Mouse (Mus musculus): ENCODE data around the gene Stra8. TPM values are rescaled to one million over a fixed set of nuclear protein-coding genes. Genes with fewer than 3 reads are reported as not detected.

Gene Stra8
- polyA plus RNA-seq, 1 experiment from 2014 or later: not detected

GRCm38 (mm10) chr6:34887131-34887850, 32.7 kb upstream of the Stra8 start:
- 94% methylated on average over 6 of the region's 6 CpGs for WGBS (ENCODE audit: missing documents)
- Histone ChIP-seq H3K27ac (no peak overlapping the region), H3K79me2 (ENCODE audit: inconsistent target) (peaks cover 98% of the 10 kb centered on the region), H3K36me3 (ENCODE audit: inconsistent target) (peaks cover 95% of the 10 kb centered on the region), H3K4me3 (ENCODE audit: inconsistent target) (no peak overlapping the region)

GRCm38 (mm10) chr6:34889185-34889584, 30.8 kb upstream of the Stra8 start:
- Histone ChIP-seq H3K79me2 (ENCODE audit: inconsistent target) (peaks cover 99% of the 10 kb centered on the region), H3K27ac (no peak overlapping the region), H3K4me3 (ENCODE audit: inconsistent target) (no peak overlapping the region), H3K36me3 (ENCODE audit: inconsistent target) (peaks cover 89% of the 10 kb centered on the region)
- WGBS (ENCODE audit: missing documents): 87% methylated on average over 4 of the region's 4 CpGs

DNA sequence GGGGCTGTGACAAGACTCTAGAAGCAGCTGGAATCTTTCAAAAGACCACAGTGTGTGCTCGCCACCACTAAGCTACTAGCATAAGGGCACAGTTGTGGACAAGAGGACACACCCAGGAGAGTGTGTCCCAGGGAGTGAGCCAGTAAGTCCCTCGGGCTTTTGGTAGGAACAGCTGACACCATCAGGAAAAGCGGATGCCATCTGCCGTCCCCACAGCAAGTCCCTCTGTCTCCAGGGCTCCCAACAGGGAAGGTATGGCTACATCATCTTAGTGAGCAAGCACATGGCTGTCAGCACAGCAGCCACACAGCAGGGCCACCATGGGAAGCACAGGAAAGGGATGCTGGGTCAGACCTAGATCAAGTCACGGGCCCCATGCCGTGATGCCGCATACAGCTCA, 24.4 kb upstream of the Stra8 start:
- peaks cover 100% of the 10 kb centered on the region for H3K79me2 ChIP-seq (ENCODE audit: inconsistent target)
- H3K36me3 ChIP-seq (ENCODE audit: inconsistent target): peaks cover 86% of the 10 kb centered on the region
- WGBS (ENCODE audit: missing documents): over 99% methylated on average over 7 of the region's 7 CpGs
- H3K4me3 ChIP-seq (ENCODE audit: inconsistent target): no peak overlapping the region
- H3K27ac ChIP-seq: no peak overlapping the region

DNA sequence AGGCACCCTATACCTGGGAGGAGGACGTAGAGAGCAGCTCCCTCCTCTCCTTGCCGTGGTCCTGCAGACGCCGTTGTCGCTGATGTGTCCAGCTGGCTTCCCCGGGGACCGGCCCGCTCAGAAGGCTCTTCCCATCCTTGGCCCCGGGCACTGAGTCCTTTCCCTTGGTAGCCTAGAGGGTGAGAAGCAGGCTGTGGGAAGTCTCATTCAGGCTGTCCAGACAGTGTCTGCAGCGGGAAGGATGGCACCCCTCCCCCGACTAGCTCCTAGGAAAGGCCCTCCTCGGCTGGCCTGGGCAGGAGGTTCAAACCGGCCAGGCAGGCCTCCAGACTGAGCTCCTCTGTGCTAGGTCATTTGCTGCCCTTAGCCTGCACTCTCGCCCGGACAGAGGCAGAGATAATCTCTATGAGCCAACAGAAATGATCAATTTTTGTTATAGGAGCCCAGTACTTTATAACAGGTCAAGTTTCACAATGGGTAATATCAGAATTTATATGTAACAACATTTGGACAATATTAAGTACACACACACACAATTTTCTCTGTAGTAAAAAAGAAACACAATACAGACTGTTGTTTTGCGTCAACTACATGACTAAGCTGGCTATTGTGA, 23.7 kb upstream of the Stra8 start:
- Histone ChIP-seq H3K79me2 (ENCODE audit: inconsistent target) (peaks cover 100% of the 10 kb centered on the region), H3K4me3 (ENCODE audit: inconsistent target) (no peak overlapping the region), H3K36me3 (ENCODE audit: inconsistent target) (peaks cover 86% of the 10 kb centered on the region), H3K27ac (no peak overlapping the region)
- 94% methylated on average over 15 of the region's 16 CpGs for WGBS (ENCODE audit: missing documents)

- Histone ChIP-seq H3K27ac (no peak overlapping the region), H3K79me2 (ENCODE audit: inconsistent target) (peaks cover 100% of the 10 kb centered on the region), H3K36me3 (ENCODE audit: inconsistent target) (peaks cover 84% of the 10 kb centered on the region), H3K4me3 (ENCODE audit: inconsistent target) (no peak overlapping the region)
- WGBS (ENCODE audit: missing documents): 94% methylated on average over 2 of the region's 2 CpGs
These were observed 20.8 kb upstream of the Stra8 start for GRCm38 (mm10) chr6:34899127-34899526.

GRCm38 (mm10) chr6:34900990-34901389, 19.0 kb upstream of the Stra8 start:
- Histone ChIP-seq H3K27ac (no peak overlapping the region), H3K79me2 (ENCODE audit: inconsistent target) (peaks cover 100% of the 10 kb centered on the region), H3K36me3 (ENCODE audit: inconsistent target) (peaks cover 77% of the 10 kb centered on the region), H3K4me3 (ENCODE audit: inconsistent target) (no peak overlapping the region)
- WGBS (ENCODE audit: missing documents): 100% methylated on average over 2 of the region's 2 CpGs

DNA sequence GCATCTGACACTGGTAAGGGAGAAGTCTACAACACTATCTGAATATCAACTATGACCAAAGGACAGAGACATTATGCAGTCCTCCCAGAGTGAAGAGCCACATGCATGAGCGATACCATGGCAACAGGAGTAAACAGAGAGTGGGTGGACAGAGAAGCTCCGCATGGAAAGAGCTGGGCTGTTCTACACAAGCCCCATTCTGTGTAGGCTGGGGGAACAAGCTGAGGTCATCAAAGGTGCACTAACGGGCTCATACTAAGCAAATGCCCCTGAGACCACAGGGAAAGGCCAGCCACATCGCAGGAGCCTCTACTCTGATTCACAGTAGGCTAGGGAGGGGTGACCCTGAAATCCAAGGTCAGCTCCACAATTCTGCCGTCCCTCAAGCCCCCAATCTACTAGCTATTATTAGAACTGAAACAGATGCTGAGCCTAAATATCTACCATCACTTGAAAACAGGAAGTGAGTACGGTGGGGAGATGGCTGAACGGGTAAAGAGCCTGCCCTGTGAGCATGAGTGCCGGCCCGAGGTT, 18.0 kb upstream of the Stra8 start:
- Histone ChIP-seq H3K36me3 (ENCODE audit: inconsistent target) (peaks cover 67% of the 10 kb centered on the region), H3K4me3 (ENCODE audit: inconsistent target) (no peak overlapping the region), H3K27ac (no peak overlapping the region), H3K79me2 (ENCODE audit: inconsistent target) (peaks cover 93% of the 10 kb centered on the region)
- 44% methylated on average over 7 of the region's 9 CpGs for WGBS (ENCODE audit: missing documents)

GRCm38 (mm10) chr6:34902578-34902977, 17.4 kb upstream of the Stra8 start:
- peaks cover 61% of the 10 kb centered on the region for H3K36me3 ChIP-seq (ENCODE audit: inconsistent target)
- H3K4me3 ChIP-seq (ENCODE audit: inconsistent target): no peak overlapping the region
- peaks cover 87% of the 10 kb centered on the region for H3K79me2 ChIP-seq (ENCODE audit: inconsistent target)
- 0 out of 2 replicates have a peak overlapping the region, but pooled peaks have one; percentile 4 for H3K27ac ChIP-seq
- 90% methylated on average over 7 of the region's 7 CpGs for WGBS (ENCODE audit: missing documents)

DNA sequence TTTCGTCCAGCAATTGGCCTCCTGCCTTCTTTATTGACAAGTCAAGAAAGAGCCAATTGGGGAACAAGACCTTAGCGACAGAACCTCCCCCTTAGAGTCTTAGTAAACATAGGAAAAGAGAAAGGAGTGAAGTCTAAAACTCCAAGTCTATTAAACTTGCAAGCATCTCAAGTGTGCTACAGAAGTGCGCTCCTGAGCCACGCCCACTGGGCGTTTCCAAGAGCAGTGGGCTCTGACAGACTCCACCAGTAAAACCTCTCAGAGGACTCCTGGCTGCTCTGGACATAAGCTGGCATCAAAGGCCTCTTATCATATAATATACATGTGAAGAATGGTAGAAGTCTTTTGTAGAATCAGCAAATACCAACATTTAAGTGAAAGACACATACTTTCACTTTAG, 16.5 kb upstream of the Stra8 start:
- H3K79me2 ChIP-seq (ENCODE audit: inconsistent target): peaks cover 84% of the 10 kb centered on the region
- no peak overlapping the region for H3K4me3 ChIP-seq (ENCODE audit: inconsistent target)
- H3K36me3 ChIP-seq (ENCODE audit: inconsistent target): peaks cover 52% of the 10 kb centered on the region
- 89% methylated on average over 5 of the region's 5 CpGs for WGBS (ENCODE audit: missing documents)
- H3K27ac ChIP-seq: no peak overlapping the region

DNA sequence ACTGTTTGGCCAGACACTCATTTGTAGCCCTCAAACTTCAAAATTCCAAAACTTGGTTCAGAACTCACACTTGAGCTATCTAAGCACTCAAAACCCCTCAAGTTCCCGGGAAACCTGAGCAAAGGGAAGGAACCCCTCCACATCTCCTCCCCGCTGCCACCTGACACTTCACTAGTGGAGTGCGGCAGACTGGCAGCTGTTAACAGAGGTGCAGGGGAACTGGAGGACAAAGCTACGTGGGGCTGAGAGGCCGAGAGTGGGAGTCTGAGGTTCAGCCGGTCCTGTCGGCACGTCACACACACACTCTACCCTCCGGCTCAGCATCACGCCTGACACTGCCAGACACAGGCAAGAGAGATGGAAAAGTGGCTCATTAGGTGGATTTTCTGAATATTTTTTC, 16.1 kb upstream of the Stra8 start:
- WGBS (ENCODE audit: missing documents): 94% methylated on average over 10 of the region's 10 CpGs
- Histone ChIP-seq H3K4me3 (ENCODE audit: inconsistent target) (no peak overlapping the region), H3K79me2 (ENCODE audit: inconsistent target) (peaks cover 84% of the 10 kb centered on the region), H3K27ac (no peak overlapping the region), H3K36me3 (ENCODE audit: inconsistent target) (peaks cover 51% of the 10 kb centered on the region)

- Histone ChIP-seq H3K27ac (peak overlapping the region; percentile 22), H3K36me3 (ENCODE audit: inconsistent target) (peaks cover 46% of the 10 kb centered on the region), H3K79me2 (ENCODE audit: inconsistent target) (peaks cover 84% of the 10 kb centered on the region), H3K4me3 (ENCODE audit: inconsistent target) (no peak overlapping the region)
- 93% methylated on average over 6 of the region's 6 CpGs for WGBS (ENCODE audit: missing documents)
These were observed 15.6 kb upstream of the Stra8 start for GRCm38 (mm10) chr6:34904361-34904760.

DNA sequence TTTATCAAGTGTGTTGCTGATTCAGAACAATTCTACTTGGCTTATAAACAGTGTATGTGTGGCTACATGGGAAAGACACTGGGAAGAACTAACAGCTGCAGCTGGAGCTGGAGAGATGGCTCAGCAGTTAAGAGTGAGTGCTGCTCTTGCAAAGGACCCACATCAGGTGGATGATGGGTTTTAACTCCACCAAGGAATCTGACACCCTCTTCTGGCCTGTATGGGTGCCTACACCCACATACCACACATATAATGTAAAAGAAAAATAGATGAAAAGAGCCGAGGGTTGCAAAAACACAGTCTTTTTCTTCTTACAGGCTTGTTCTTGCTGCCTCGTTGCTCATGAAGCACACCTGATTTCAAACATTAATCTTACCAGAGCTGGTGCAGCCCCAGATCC, 13.8 kb upstream of the Stra8 start:
- Histone ChIP-seq H3K4me3 (ENCODE audit: inconsistent target) (no peak overlapping the region), H3K79me2 (ENCODE audit: inconsistent target) (peaks cover 76% of the 10 kb centered on the region), H3K27ac (peak overlapping the region; percentile 97), H3K36me3 (ENCODE audit: inconsistent target) (peaks cover 29% of the 10 kb centered on the region)
- 85% methylated on average over 2 of the region's 2 CpGs for WGBS (ENCODE audit: missing documents)

DNA sequence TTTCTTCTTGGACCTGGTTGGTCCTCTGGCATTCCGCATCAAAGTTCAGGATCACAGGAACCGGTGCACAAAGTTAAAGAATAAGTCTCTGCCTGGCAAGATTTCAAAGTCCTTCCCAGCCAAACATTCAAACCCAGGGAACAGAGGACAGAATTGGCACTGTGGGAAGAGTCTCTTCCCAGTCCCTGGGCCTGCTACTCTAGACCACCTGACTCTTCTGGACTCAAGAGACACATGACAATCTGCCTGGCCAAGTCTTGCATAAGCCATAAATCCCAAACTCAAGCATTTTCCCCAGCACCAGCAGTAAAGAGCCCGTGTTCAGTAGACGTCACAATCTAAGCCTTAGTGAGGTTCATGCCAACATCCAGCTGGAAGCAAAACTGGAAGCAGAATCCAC, 13.3 kb upstream of the Stra8 start:
- Histone ChIP-seq H3K79me2 (ENCODE audit: inconsistent target) (peaks cover 71% of the 10 kb centered on the region), H3K4me3 (ENCODE audit: inconsistent target) (no peak overlapping the region), H3K27ac (peak overlapping the region; percentile 97), H3K36me3 (ENCODE audit: inconsistent target) (peaks cover 23% of the 10 kb centered on the region; the same call in 1 of the 2 replicates)
- WGBS (ENCODE audit: missing documents): 64% methylated on average over 4 of the region's 4 CpGs

GRCm38 (mm10) chr6:34907121-34907614, 12.8 kb upstream of the Stra8 start:
- Histone ChIP-seq H3K27ac (peak overlapping the region; percentile 97), H3K4me3 (ENCODE audit: inconsistent target) (no peak overlapping the region), H3K79me2 (ENCODE audit: inconsistent target) (peaks cover 65% of the 10 kb centered on the region), H3K36me3 (ENCODE audit: inconsistent target) (peaks cover 20% of the 10 kb centered on the region; the same call in 1 of the 2 replicates)
- 23% methylated on average over 2 of the region's 2 CpGs for WGBS (ENCODE audit: missing documents)

DNA sequence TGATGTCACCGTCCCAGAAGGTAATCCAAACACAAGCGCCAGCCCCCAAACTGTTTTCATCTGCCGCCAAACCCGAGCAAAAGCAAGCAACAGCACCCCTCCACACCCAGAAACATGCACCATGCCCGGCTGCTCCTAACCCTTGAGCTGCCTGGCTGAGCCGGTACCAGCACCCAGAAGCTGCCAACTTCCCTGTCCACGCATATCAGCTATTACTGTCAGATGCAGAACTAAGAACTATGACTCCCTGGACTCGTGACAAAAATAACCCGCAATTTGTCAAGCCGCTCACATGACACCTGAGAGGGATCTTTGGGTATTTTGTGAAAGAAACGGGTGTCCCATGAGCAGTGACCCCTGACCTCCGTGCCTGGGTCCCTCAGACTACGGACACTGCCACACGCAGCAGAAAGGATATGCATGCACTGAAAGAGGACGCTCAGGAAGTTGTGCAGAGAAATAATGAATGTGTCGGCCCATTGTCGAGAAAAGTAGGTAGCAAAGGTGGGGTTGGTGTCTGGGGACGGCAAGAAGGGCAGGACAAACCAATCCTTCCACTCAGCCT, 12.2 kb upstream of the Stra8 start:
- Histone ChIP-seq H3K27ac (peak overlapping the region; percentile 97), H3K79me2 (ENCODE audit: inconsistent target) (peaks cover 59% of the 10 kb centered on the region), H3K4me3 (ENCODE audit: inconsistent target) (peak overlapping the region; percentile 90), H3K36me3 (ENCODE audit: inconsistent target) (peaks cover 14% of the 10 kb centered on the region; the same call in 1 of the 2 replicates)
- WGBS (ENCODE audit: missing documents): 59% methylated on average over 18 of the region's 18 CpGs

Data from macrophage (primary cell).